Mouse (Mus musculus) neural tube, embryonic 15.5 days (tissue): ENCODE measurements around the gene Nmt1. TPM values are rescaled to one million over a fixed set of nuclear protein-coding genes. Genes with fewer than 3 reads are reported as not detected.

Experiments used
- ATAC-seq: fragments of 200-750 bp; cut with Nextera tagmentation; 2 replicates; pipeline ENCODE4 v1.8.0; 2017; ENCODE audit warnings: mild to moderate bottlenecking, moderate TSS enrichment, moderate library complexity; ENCODE audit not compliant: low FRiP score
- H3K27ac ChIP-seq: fragments of 300-500 bp; sonication (generic); replicated peaks from 2 replicates; pipeline ENCODE4 v1.5.1; 2015; ENCODE audit warnings: mild to moderate bottlenecking, inconsistent platforms
- H3K27me3 ChIP-seq: fragments of 300-500 bp; sonication (generic); replicated peaks from 2 replicates; pipeline ENCODE4 v1.6.1; 2015; ENCODE audit warnings: inconsistent platforms
- H3K36me3 ChIP-seq: fragments of 300-500 bp; sonication (generic); 2 replicates; pipeline ENCODE4 v1.6.1; 2015; ENCODE audit warnings: inconsistent platforms
- H3K4me1 ChIP-seq: fragments of 300-500 bp; sonication (generic); 2 replicates; pipeline ENCODE4 v1.6.1; 2015; ENCODE audit warnings: inconsistent platforms
- H3K4me2 ChIP-seq: fragments of 300-500 bp; sonication (generic); 2 replicates; pipeline ENCODE4 v1.6.1; 2015; ENCODE audit warnings: inconsistent platforms, mild to moderate bottlenecking, moderate library complexity
- H3K4me3 ChIP-seq: fragments of 300-500 bp; sonication (generic); replicated peaks from 2 replicates; pipeline ENCODE4 v1.5.1; 2015; ENCODE audit warnings: mild to moderate bottlenecking, inconsistent platforms
- H3K9ac ChIP-seq: fragments of 300-500 bp; sonication (generic); replicated peaks from 2 replicates; pipeline ENCODE4 v1.6.1; 2015; ENCODE audit warnings: mild to moderate bottlenecking, inconsistent platforms
- H3K9me3 ChIP-seq: fragments of 300-500 bp; sonication (generic); replicated peaks from 2 replicates; pipeline ENCODE4 v1.6.1; 2016; ENCODE audit warnings: inconsistent platforms
- WGBS: fragments of 180-500 bp; shearing (Covaris S2); methylation state at CpG from one replicate; pipeline ENCODE4 v1.1.7; 2015; ENCODE audit warnings: mixed read lengths; 5-methylcytosine and 5-hydroxymethylcytosine counted together
- polyA plus RNA-seq: library from polyadenylated mRNA; unstranded; fragments of >200 nt; fragmentation: Nextera tagmentation; extraction: Ambion mirVana; gene quantifications from 2 replicates; pipeline ENCODE4 v1.2.1, GENCODE M21; 2015

Nmt1 gene
- polyA plus RNA-seq, 1 experiment from 2014 or later: 33.8 TPM

DNA sequence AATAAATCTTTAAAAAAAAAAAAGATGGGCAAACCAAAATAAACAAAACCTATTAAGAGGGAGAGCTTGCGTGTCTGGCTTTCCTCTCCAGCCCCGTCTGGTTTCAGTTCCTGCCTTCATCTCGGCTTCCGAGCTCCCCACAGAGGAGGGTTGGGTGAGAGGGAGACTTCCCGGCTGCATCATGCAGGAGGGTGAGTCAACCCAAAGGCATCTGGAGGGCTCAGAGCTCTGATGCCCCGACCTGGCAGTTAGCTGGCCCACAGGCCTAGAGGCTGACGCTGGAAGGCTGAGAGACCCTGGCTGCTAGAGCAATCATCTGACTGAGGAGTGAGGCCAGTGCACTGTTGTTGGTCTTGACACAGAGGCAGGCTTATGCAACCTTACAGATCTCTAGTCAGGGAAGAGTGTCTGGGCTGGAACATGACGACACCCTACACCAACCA, 23.3 kb downstream of the Nmt1 start:
- Histone ChIP-seq H3K4me2 (no peak overlapping the region), H3K4me3 (no peak overlapping the region), H3K27me3 (no peaks in the 10 kb centered on the region), H3K27ac (no peak overlapping the region), H3K9ac (no peak overlapping the region), H3K36me3 (peaks cover 60% of the 10 kb centered on the region), H3K4me1 (no peaks in the 10 kb centered on the region), H3K9me3 (no peaks in the 10 kb centered on the region)
- no peak for ATAC-seq
- WGBS: 88% methylated on average over 8 of the region's 8 CpGs

DNA sequence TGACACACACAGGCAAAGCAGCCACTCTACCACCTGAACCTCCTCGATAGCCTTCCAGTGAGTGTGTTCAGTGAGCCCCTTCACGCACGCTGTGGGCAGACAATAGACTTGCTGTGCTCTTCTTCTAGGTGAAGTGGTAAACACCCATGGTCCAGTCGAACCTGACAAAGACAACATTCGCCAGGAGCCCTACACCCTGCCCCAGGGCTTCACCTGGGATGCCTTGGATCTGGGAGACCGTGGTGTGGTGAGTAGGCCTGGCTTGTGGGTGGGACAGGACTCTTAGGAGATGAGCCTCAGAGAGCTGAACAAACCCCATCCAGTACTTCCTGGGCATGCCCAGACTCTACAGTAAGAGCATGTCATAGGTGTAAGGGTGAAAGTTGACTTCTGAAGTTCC, 24.1 kb downstream of the Nmt1 start:
- 93% methylated on average over 6 of the region's 6 CpGs for WGBS
- H3K4me2 ChIP-seq: no peak overlapping the region
- H3K4me3 ChIP-seq: no peak overlapping the region
- no peaks in the 10 kb centered on the region for H3K9me3 ChIP-seq
- no peak overlapping the region for H3K9ac ChIP-seq
- H3K4me1 ChIP-seq: no peaks in the 10 kb centered on the region
- peaks cover 62% of the 10 kb centered on the region for H3K36me3 ChIP-seq
- no peaks in the 10 kb centered on the region for H3K27me3 ChIP-seq
- no peak overlapping the region for H3K27ac ChIP-seq
- ATAC-seq: no peak

DNA sequence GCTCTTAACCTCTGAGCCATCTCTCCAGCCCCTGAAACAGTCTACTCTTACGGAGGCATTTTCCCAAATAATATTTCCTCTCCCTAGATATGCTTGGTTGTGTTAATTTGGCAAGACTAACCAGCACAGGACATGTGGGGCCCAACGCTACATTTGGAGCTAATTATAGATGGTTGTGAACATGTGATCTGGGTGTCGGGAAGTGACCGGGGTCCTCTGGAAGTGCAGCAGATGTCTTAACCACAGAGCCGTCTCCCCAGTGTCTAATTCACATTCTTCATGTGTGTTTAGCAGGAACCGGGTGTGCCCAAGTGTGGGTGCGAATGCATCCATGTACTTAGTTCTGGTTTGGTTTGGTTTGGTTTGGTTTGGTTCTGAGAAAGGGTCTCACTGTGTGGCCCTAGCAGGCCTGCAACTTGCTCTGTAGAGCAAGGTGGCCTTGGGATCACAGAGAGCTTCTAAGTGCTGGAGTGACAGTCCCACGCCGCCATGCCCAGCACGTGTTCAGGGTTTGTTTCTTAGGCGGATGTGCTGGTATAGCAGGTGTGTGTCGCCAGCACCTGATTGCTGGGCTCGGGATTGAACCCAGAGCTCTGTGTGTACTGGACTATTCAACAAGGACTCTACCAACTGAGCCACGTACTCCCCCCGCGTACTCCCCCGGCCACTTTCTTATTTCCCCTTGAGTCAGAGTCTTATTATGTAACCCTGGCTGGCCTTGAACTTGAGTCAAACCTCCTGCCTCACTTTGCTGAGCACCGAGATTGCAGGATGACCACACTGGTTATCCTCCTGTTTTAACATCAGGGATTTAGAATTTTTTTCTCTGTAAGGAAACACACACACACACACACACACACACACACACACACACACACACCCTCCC, 25.4 kb downstream of the Nmt1 start:
- WGBS: 93% methylated on average over 18 of the region's 18 CpGs
- H3K27ac ChIP-seq: no peak overlapping the region

DNA sequence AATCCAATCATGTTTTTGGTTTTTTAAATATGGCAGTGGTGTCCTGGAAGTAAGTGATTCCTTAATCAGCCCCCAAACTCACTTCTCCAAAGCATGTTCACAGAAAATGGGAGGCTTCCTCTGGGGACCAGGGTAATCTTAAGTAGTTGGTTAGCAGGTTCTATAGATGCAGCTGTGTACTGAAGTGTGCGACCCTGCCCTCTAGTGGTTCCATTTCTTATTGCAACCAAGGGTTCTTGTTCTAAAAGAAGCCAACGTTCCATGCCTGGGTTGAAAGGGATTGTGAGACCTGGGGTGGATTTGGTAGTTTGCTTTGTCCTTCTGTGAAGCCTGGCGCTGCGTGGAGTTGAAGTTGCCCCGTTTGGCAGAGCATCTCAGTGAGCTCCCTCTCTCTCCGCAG, 26.8 kb downstream of the Nmt1 start:
- peaks cover 79% of the 10 kb centered on the region for H3K36me3 ChIP-seq
- 45% methylated on average over 6 of the region's 6 CpGs for WGBS
- no peak overlapping the region for H3K4me3 ChIP-seq
- no peaks in the 10 kb centered on the region for H3K4me1 ChIP-seq
- no peak for ATAC-seq
- H3K9ac ChIP-seq: no peak overlapping the region
- no peak overlapping the region for H3K4me2 ChIP-seq
- H3K27ac ChIP-seq: no peak overlapping the region
- no peaks in the 10 kb centered on the region for H3K27me3 ChIP-seq
- H3K9me3 ChIP-seq: no peaks in the 10 kb centered on the region

More for the DNA sequence above, 25.4 kb downstream of the Nmt1 start:
- H3K36me3 ChIP-seq: peaks cover 69% of the 10 kb centered on the region
- no peaks in the 10 kb centered on the region for H3K9me3 ChIP-seq
- no peaks in the 10 kb centered on the region for H3K4me1 ChIP-seq
- no peak overlapping the region for H3K4me3 ChIP-seq
- no peak overlapping the region for H3K9ac ChIP-seq
- no peak for ATAC-seq
- H3K27me3 ChIP-seq: no peaks in the 10 kb centered on the region
- no peak overlapping the region for H3K4me2 ChIP-seq

DNA sequence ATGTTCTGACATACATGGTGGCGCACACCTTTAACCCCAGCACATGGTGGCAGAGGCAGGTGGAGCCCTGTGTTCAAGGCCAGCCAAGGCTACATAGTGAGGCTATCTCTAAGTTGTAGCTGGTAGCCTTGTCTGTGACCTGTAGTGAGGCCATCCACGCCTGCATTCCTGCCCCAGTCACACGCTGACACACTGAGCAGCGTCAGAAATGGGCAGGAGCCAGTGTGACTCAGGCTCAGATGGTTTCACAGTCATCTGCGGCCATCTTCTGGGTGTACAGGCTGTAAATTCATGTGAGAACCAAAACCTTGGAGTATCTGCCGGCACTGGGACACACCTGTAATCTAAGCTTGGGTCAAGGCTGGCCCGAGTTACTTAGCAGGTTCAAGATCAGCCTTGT, 28.6 kb downstream of the Nmt1 start:
- no peaks in the 10 kb centered on the region for H3K4me1 ChIP-seq
- 98% methylated on average over 7 of the region's 7 CpGs for WGBS
- H3K4me2 ChIP-seq: no peak overlapping the region
- ATAC-seq: no peak
- no peak overlapping the region for H3K9ac ChIP-seq
- no peak overlapping the region for H3K27ac ChIP-seq
- H3K4me3 ChIP-seq: no peak overlapping the region
- no peaks in the 10 kb centered on the region for H3K9me3 ChIP-seq
- peaks cover 78% of the 10 kb centered on the region for H3K36me3 ChIP-seq
- no peaks in the 10 kb centered on the region for H3K27me3 ChIP-seq

DNA sequence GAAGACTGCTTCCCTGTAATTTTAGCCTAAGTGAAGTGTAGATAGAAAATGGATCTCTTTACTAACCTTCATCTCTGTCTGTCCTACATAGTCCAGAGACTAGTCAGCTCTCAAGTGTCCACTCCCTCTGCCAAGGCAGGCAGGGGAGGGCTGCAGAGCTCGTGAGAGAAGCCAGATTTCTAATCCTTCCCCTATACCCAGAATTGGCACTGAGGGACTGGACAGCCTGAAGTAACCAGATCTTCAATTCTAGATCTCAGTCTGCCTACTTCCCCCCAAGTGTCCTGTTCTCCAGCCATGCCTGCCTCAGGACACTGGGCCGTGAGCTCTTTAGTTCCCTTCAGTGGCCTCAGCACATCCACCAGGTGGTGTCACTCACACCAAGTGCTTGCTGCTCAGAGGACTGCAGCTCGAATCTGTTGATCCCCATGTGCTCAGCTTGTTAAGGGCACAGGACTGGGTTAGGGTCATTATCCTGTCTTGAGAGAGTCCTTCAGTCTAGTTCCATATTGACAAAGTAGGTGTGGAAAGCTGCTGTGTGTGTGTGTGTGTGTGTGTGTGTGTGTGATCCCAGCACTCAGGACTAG, 30.6 kb downstream of the Nmt1 start:
- no peak overlapping the region for H3K27ac ChIP-seq
- ATAC-seq: no peak
- 81% methylated on average over 3 of the region's 3 CpGs for WGBS
- H3K9ac ChIP-seq: no peak overlapping the region
- no peaks in the 10 kb centered on the region for H3K9me3 ChIP-seq
- no peak overlapping the region for H3K4me3 ChIP-seq
- peaks cover 75% of the 10 kb centered on the region for H3K36me3 ChIP-seq
- H3K27me3 ChIP-seq: no peaks in the 10 kb centered on the region
- H3K4me2 ChIP-seq: no peak overlapping the region
- H3K4me1 ChIP-seq: no peaks in the 10 kb centered on the region

DNA sequence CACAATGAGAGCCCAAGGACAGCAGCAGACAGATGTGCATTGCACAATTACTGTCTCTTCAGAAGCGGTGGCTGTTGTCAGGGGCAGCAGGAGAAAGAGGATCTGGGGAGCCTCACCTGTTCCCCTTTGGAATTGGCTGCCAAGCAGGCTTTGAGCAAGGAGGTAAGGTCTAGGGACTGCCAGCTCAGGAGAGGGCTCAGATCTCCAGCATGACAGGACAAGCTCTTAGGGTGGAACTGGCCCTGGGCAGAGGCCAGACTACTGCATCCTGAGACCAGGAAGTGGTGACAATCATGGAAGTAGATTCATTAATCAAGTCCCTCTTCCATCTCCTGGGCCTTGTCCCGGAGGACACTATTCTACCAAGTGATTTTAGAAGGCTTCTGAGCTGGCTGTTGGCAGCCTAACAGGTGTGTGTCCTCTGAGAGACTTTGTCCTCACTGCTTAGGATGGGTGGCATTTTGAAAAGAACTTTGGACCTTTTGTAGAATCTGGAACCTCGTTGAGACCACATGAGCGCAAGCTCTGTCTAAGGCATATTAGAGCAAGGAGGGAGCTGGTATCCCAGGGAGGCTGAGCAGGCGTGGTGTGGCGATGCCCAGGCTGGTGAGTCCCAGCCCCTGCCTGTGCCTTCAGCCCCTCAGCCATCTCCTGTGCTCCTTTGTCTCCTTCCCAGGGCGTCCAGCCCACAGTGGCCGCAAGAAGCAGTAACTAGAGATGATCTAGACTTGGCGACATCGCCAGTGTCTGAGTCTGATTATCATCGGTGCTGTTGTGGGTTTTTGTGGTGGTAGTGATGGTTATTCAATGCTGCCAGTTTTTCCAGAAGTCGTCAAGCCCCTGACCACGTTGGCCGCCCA, 38.4 kb downstream of the Nmt1 start:
- Histone ChIP-seq H3K4me1 (no peaks in the 10 kb centered on the region), H3K36me3 (peaks cover 77% of the 10 kb centered on the region), H3K9me3 (no peaks in the 10 kb centered on the region), H3K4me3 (no peak overlapping the region), H3K9ac (no peak overlapping the region), H3K4me2 (no peak overlapping the region), H3K27me3 (no peaks in the 10 kb centered on the region), H3K27ac (no peak overlapping the region)
- ATAC-seq: no peak
- 90% methylated on average over 14 of the region's 14 CpGs for WGBS

DNA sequence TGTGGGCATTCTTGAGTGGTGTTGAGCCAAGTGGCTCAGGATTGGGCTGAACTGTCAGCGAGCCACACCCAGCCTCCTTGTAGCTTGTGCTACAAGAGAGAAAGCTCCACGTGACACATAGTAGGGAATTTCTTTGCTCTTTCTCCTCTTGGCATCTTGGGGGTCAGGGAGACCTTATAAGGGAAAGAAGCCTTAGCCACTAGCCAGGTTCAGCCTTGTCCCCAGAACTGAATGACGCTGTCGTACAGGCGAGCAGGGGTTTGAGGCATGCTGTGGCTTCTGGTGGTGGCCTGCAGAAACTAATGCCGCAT, 39.0 kb downstream of the Nmt1 start:
- Histone ChIP-seq H3K4me2 (no peak overlapping the region), H3K4me3 (no peak overlapping the region), H3K9ac (no peak overlapping the region), H3K27ac (no peak overlapping the region), H3K4me1 (no peaks in the 10 kb centered on the region), H3K9me3 (no peaks in the 10 kb centered on the region), H3K27me3 (no peaks in the 10 kb centered on the region), H3K36me3 (peaks cover 71% of the 10 kb centered on the region)
- ATAC-seq: no peak
- WGBS: 93% methylated on average over 6 of the region's 6 CpGs

DNA sequence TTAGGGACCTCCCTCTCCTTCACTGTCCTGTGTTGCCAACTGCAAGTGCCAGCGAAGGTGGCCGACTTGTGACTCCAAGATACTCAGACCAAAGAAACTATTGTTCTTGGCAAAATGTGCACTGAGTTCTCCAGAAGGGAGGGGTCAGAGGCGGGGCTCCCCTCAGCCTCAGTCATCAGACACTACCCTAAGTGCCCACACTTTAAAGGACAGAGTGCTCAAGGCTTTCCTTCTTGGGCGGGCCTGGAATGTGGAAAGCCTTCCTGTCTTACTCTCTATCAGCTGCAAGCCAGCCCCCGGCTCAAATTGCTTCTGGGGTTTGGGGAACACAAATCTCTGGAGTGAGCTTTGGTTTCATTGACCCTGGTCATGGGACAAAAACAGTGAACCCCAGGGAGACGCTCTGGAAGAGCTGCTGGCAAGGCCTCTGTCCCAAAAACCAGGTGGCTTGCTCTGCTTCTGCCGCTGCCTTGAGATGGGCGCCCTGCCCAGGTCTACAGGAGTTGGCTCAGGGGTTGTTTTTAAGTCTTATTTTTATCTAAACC, 39.5 kb downstream of the Nmt1 start:
- no peak overlapping the region for H3K9ac ChIP-seq
- H3K4me2 ChIP-seq: no peak overlapping the region
- H3K27ac ChIP-seq: no peak overlapping the region
- no peak for ATAC-seq
- H3K27me3 ChIP-seq: no peaks in the 10 kb centered on the region
- WGBS: 77% methylated on average over 8 of the region's 8 CpGs
- H3K36me3 ChIP-seq: peaks cover 69% of the 10 kb centered on the region
- no peaks in the 10 kb centered on the region for H3K9me3 ChIP-seq
- H3K4me1 ChIP-seq: no peaks in the 10 kb centered on the region
- H3K4me3 ChIP-seq: no peak overlapping the region

DNA sequence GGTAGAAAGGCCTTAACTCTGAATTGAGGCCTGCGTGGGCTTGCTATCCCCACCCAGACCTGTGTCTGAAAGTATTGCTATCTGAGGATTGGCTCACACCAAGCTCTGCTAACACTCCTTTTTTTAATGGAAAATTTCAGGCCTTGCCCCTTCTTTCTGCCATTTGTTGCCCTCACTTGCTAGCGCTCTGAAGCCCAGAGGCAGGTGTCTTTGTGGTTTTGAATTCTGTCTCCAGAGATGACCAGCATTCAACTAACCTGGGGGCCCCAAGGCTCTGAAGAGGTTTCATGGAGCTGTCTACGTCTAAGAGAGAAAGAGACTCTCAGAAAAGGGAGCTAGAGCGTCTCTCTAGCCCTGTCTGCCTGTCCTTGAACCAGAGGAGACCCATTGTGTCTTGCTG, 40.3 kb downstream of the Nmt1 start:
- WGBS: 93% methylated on average over 4 of the region's 4 CpGs
- no peak overlapping the region for H3K27ac ChIP-seq
- ATAC-seq: no peak
- no peak overlapping the region for H3K4me3 ChIP-seq
- H3K27me3 ChIP-seq: no peaks in the 10 kb centered on the region
- no peak overlapping the region for H3K9ac ChIP-seq
- no peaks in the 10 kb centered on the region for H3K4me1 ChIP-seq
- peaks cover 64% of the 10 kb centered on the region for H3K36me3 ChIP-seq
- H3K4me2 ChIP-seq: no peak overlapping the region
- H3K9me3 ChIP-seq: no peaks in the 10 kb centered on the region

DNA sequence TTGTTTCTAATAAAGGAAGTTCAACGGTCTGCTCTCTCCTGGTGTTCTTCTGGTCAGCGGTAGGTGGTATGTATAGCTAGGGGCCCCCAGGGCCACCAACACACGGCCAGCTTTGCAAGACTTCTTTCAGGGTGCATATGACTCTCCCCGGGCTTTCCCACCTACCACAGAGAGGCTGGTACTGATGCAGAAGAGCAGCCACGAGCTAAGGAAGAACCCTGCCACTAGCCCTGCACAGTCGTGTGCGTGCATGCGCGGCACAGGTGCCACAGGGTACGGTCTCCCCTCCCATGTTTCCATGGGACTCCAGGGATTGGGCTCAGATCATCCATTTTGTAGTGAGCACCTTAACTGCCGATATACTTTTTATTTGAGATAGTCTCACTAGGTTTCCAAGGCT, 40.9 kb downstream of the Nmt1 start:
- Histone ChIP-seq H3K9me3 (no peaks in the 10 kb centered on the region), H3K27me3 (no peaks in the 10 kb centered on the region), H3K27ac (no peak overlapping the region), H3K36me3 (peaks cover 58% of the 10 kb centered on the region), H3K4me3 (no peak overlapping the region), H3K4me2 (no peak overlapping the region), H3K9ac (no peak overlapping the region), H3K4me1 (no peaks in the 10 kb centered on the region)
- 91% methylated on average over 11 of the region's 11 CpGs for WGBS
- no peak for ATAC-seq
